Mouse (Mus musculus): ENCODE results near the gene Gm11559.

DNA sequence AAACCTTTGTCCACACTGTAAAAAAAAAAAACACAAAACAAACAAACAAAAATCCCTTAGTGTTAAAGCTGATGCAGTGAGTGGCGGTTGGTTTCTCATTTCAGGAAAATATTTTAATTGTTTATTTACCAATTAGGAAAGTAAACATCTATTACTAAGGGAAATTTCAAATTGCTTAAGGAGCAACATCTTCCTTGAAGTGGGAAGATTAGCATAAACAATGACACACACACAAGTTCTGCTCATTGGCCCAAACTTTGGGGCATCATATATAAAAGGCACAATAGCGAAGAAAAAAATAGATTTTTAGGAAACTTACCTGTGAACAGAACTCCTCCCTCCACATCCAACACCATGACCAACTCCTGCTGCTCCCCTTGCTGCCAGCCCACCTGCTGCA is 6.7 kb upstream of the Gm11559 start, which contains the start of gene Gm11568:
- TF ChIP-seq CTCF (IDR thresholded peaks at IDR 0.05; ENCODE audit: low read depth) (no peak), EP300 (IDR thresholded peaks at IDR 0.05; ENCODE audit: low read depth) (no peak)

Measured in liver, embryonic 14.5 days (tissue).